Mouse (Mus musculus) hindbrain, embryonic 10.5 days (tissue): ENCODE results near the gene Gm7073. TPM values are rescaled to one million over a fixed set of nuclear protein-coding genes. Genes with fewer than 3 reads are reported as not detected.

Experiments used
- DNase-seq: peaks from one replicate; pipeline ENCODE4 v3.0.0-alpha.2; 2017; ENCODE audit warnings: low spot score
- H3K27ac ChIP-seq: fragments of 300-500 bp; sonication (generic); 2 replicates; pipeline ENCODE4 v1.5.1; 2016; ENCODE audit warnings: mild to moderate bottlenecking, moderate library complexity
- H3K27me3 ChIP-seq: fragments of 300-500 bp; sonication (generic); 2 replicates; pipeline ENCODE4 v1.6.1; 2016; ENCODE audit warnings: mild to moderate bottlenecking; ENCODE audit not compliant: poor library complexity, insufficient read depth, severe bottlenecking
- H3K36me3 ChIP-seq: fragments of 300-500 bp; sonication (generic); 2 replicates; pipeline ENCODE4 v1.6.1; 2016; ENCODE audit warnings: mild to moderate bottlenecking, moderate library complexity
- H3K4me1 ChIP-seq: fragments of 300-500 bp; sonication (generic); replicated peaks from 2 replicates; pipeline ENCODE4 v1.6.1; 2016; ENCODE audit warnings: mild to moderate bottlenecking
- H3K4me3 ChIP-seq: fragments of 300-500 bp; sonication (generic); 2 replicates; pipeline ENCODE4 v1.5.1; 2016; ENCODE audit warnings: mild to moderate bottlenecking, moderate library complexity
- H3K9me3 ChIP-seq: fragments of 300-500 bp; sonication (generic); 2 replicates; pipeline ENCODE4 v1.6.1; 2016; ENCODE audit warnings: mild to moderate bottlenecking, moderate library complexity
- WGBS: fragments of 180-500 bp; shearing (Covaris S2); methylation state at CpG from one replicate; pipeline ENCODE4 v1.1.7; 2016; 5-methylcytosine and 5-hydroxymethylcytosine counted together
- microRNA counts: library from miRNA; unstranded; fragments of <30 nt; microRNA quantifications from one replicate; lab custom pipeline; 2017
- polyA plus RNA-seq: library from polyadenylated mRNA; unstranded; fragments of >200 nt; fragmentation: Nextera tagmentation; extraction: Ambion mirVana; gene quantifications from 2 replicates; pipeline ENCODE4 v1.2.1, GENCODE M21; 2016

Gene Gm7073
- polyA plus RNA-seq, 1 experiment from 2014 or later = not detected

- Histone ChIP-seq H3K9me3 (no peaks in the 10 kb centered on the region), H3K36me3 (no peaks in the 10 kb centered on the region), H3K27ac (no peak overlapping the region), H3K4me1 (no peaks in the 10 kb centered on the region), H3K27me3 (no peaks in the 10 kb centered on the region), H3K4me3 (no peak overlapping the region)
- WGBS = 7% methylated on average over 2 of the region's 2 CpGs
- DNase-seq = peak; percentile 2
Observed at GRCm38 (mm10) chrX:60463786-60464185, 75.3 kb downstream of the Gm7073 start.

GRCm38 (mm10) chrX:60414563-60415111, 124.4 kb downstream of the Gm7073 start:
- H3K4me3 ChIP-seq = no peak overlapping the region
- no peak for DNase-seq
- H3K4me1 ChIP-seq = no peaks in the 10 kb centered on the region
- no peaks in the 10 kb centered on the region for H3K36me3 ChIP-seq
- H3K9me3 ChIP-seq = no peaks in the 10 kb centered on the region
- no peaks in the 10 kb centered on the region for H3K27me3 ChIP-seq
- no peak overlapping the region for H3K27ac ChIP-seq
- 67% methylated on average over 4 of the region's 4 CpGs for WGBS

- Histone ChIP-seq H3K4me3 (no peak overlapping the region), H3K27me3 (no peaks in the 10 kb centered on the region), H3K4me1 (peaks cover 12% of the 10 kb centered on the region; the same call in 1 of the 2 replicates), H3K36me3 (no peaks in the 10 kb centered on the region), H3K27ac (no peak overlapping the region), H3K9me3 (no peaks in the 10 kb centered on the region)
- DNase-seq = no peak
- WGBS = 55% methylated on average over 4 of the region's 4 CpGs
Observed at GRCm38 (mm10) chrX:60405681-60406080, 133.4 kb downstream of the Gm7073 start.

- DNase-seq = peak; percentile 83
- H3K36me3 ChIP-seq = no peaks in the 10 kb centered on the region
- H3K4me1 ChIP-seq = peaks cover 12% of the 10 kb centered on the region; the same call in 1 of the 2 replicates
- peak overlapping the region; percentile 98 for H3K27ac ChIP-seq
- WGBS = 17% methylated on average over 17 of the region's 17 CpGs
- peak overlapping the region; percentile 68 for H3K4me3 ChIP-seq
- H3K9me3 ChIP-seq = no peaks in the 10 kb centered on the region
- H3K27me3 ChIP-seq = no peaks in the 10 kb centered on the region
Observed at GRCm38 (mm10) chrX:60404668-60405044, 134.4 kb downstream of the Gm7073 start.

- peak; percentile 67 for DNase-seq
- 23% methylated on average over 113 of the region's 126 CpGs for WGBS
- Histone ChIP-seq H3K27ac (peak overlapping the region; percentile 98), H3K27me3 (no peaks in the 10 kb centered on the region), H3K36me3 (no peaks in the 10 kb centered on the region), H3K4me1 (peaks cover 12% of the 10 kb centered on the region; the same call in 1 of the 2 replicates), H3K9me3 (no peaks in the 10 kb centered on the region), H3K4me3 (peak overlapping the region; percentile 68)
Observed at GRCm38 (mm10) chrX:60403764-60404667, 135.0 kb downstream of the Gm7073 start.

GRCm38 (mm10) chrX:60403062-60403763, 135.8 kb downstream of the Gm7073 start:
- Histone ChIP-seq H3K4me3 (peak overlapping the region; percentile 68), H3K36me3 (no peaks in the 10 kb centered on the region), H3K4me1 (peaks cover 12% of the 10 kb centered on the region; the same call in 1 of the 2 replicates), H3K27me3 (no peaks in the 10 kb centered on the region), H3K9me3 (no peaks in the 10 kb centered on the region), H3K27ac (peak overlapping the region; percentile 98)
- DNase-seq = peak; percentile 34
- 20% methylated on average over 37 of the region's 46 CpGs for WGBS

GRCm38 (mm10) chrX:60394292-60394691, 144.8 kb downstream of the Gm7073 start:
- Histone ChIP-seq H3K9me3 (no peaks in the 10 kb centered on the region), H3K4me1 (no peaks in the 10 kb centered on the region), H3K27me3 (no peaks in the 10 kb centered on the region), H3K27ac (no peak overlapping the region), H3K36me3 (no peaks in the 10 kb centered on the region), H3K4me3 (no peak overlapping the region)
- DNase-seq = no peak
- WGBS = 77% methylated on average over 4 of the region's 4 CpGs

GRCm38 (mm10) chrX:60386852-60387251, 152.2 kb downstream of the Gm7073 start:
- no peak for DNase-seq
- Histone ChIP-seq H3K27ac (no peak overlapping the region), H3K9me3 (no peaks in the 10 kb centered on the region), H3K27me3 (no peaks in the 10 kb centered on the region), H3K4me3 (no peak overlapping the region), H3K36me3 (no peaks in the 10 kb centered on the region), H3K4me1 (no peaks in the 10 kb centered on the region)
- 88% methylated on average over 1 of the region's 1 CpGs for WGBS

MicroRNAs within 50 kb of the gene (microRNA counts, 519-probe panel; counts per million panel counts)
- 1,255 counts per million, percentile 77 among the panel's probes with 10 or more counts for microRNA mmu-miR-505 (lab: Ali Mortazavi, UCI)

Other genes starting within 250 kb of the Gm7073 start
- gene Atp11c, start 53.4 kb upstream of the Gm7073 start, polyA plus RNA-seq = 12.5 and 15.9 TPM in 2 replicates